Mouse (Mus musculus) bone marrow, adult 2 months (tissue): ENCODE measurements around the gene Mvb12a.

ENCODE experiments used
- CTCF ChIP-seq: fragments of 200-500 bp; IDR thresholded peaks from 2 replicates; pipeline ENCODE4 v1.5.1; 2011; ENCODE audit warnings: low read length, control low read depth; ENCODE audit not compliant: control insufficient read depth, insufficient read depth
- POLR2A ChIP-seq: fragments of 200-500 bp; IDR thresholded peaks from 2 replicates; pipeline ENCODE4 v1.6.1; 2011; ENCODE audit warnings: low read depth, mild to moderate bottlenecking, control low read depth, low read length, borderline replicate concordance; ENCODE audit not compliant: control insufficient read depth

GRCm38 (mm10) chr8:71545053-71545452 is 2.3 kb downstream of the Mvb12a start:
- TF ChIP-seq CTCF (no peak), POLR2A (no peak)
